Mouse (Mus musculus) hindbrain, embryonic 15.5 days (tissue): ENCODE data around the gene Arrdc5. TPM values are rescaled to one million over a fixed set of nuclear protein-coding genes. Genes with fewer than 3 reads are reported as not detected.

Source experiments
- ATAC-seq: fragments of 200-750 bp; cut with Nextera tagmentation; 2 replicates; pipeline ENCODE4 v1.8.0; 2017; ENCODE audit warnings: low read depth, moderate number of reproducible peaks, moderate TSS enrichment; ENCODE audit not compliant: low FRiP score
- H3K27ac ChIP-seq: fragments of 300-500 bp; sonication (generic); replicated peaks from 2 replicates; pipeline ENCODE4 v1.5.1; 2015; ENCODE audit warnings: mild to moderate bottlenecking, inconsistent platforms
- H3K27me3 ChIP-seq: fragments of 300-500 bp; sonication (generic); 2 replicates; pipeline ENCODE4 v1.6.1; 2015; ENCODE audit warnings: control low read depth, inconsistent platforms
- H3K36me3 ChIP-seq: fragments of 300-500 bp; sonication (generic); 2 replicates; pipeline ENCODE4 v1.6.1; 2015; ENCODE audit warnings: control low read depth, inconsistent platforms
- H3K4me1 ChIP-seq: fragments of 300-500 bp; sonication (generic); replicated peaks from 2 replicates; pipeline ENCODE4 v1.6.1; 2015; ENCODE audit warnings: control low read depth, inconsistent platforms
- H3K4me2 ChIP-seq: fragments of 300-500 bp; sonication (generic); 2 replicates; pipeline ENCODE4 v1.6.1; 2015; ENCODE audit warnings: moderate library complexity, mild to moderate bottlenecking, inconsistent platforms
- H3K4me3 ChIP-seq: fragments of 300-500 bp; sonication (generic); 2 replicates; pipeline ENCODE4 v1.5.1; 2015; ENCODE audit warnings: mild to moderate bottlenecking, inconsistent platforms
- H3K9ac ChIP-seq: fragments of 300-500 bp; sonication (generic); 2 replicates; pipeline ENCODE4 v1.6.1; 2015; ENCODE audit warnings: inconsistent platforms
- H3K9me3 ChIP-seq: fragments of 300-500 bp; sonication (generic); 2 replicates; pipeline ENCODE4 v1.6.1; 2016; ENCODE audit warnings: control low read depth, inconsistent platforms
- WGBS: fragments of 180-500 bp; shearing (Covaris S2); methylation state at CpG from one replicate; pipeline ENCODE4 v1.1.7; 2015; 5-methylcytosine and 5-hydroxymethylcytosine counted together
- polyA plus RNA-seq: library from polyadenylated mRNA; unstranded; fragments of >200 nt; fragmentation: Nextera tagmentation; extraction: Ambion mirVana; gene quantifications from 2 replicates; pipeline ENCODE4 v1.2.1, GENCODE M21; 2015

Arrdc5 gene
- polyA plus RNA-seq, 1 experiment from 2014 or later: not detected

DNA sequence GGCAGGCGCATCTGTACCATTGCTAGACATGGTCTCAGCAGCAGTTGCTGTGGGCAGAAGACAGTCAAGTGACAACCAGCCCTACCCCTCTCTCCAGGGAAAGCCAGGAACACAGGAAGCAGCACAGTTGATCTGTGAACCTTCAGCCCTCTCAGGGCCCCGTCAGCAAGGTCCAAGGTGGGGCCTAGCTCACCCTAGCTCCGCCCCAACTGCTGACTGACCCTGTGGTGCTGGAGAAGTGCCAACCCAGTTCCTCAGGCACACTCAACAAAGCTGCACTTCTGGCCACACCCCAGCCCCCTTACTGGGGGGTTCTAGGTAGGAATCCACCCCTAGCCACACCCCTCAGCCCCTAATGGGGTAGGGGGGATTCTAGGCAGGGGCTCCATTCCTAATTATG, 12.3 kb downstream of the Arrdc5 start:
- H3K4me3 ChIP-seq: no peak overlapping the region
- H3K4me2 ChIP-seq: peak overlapping the region; percentile 16; the same call in 1 of the 2 replicates
- H3K9me3 ChIP-seq: no peaks in the 10 kb centered on the region
- no peaks in the 10 kb centered on the region for H3K27me3 ChIP-seq
- H3K4me1 ChIP-seq: peaks cover 25% of the 10 kb centered on the region
- H3K27ac ChIP-seq: no peak overlapping the region
- no peak for ATAC-seq
- no peak overlapping the region for H3K9ac ChIP-seq
- 66% methylated on average over 3 of the region's 3 CpGs for WGBS
- no peaks in the 10 kb centered on the region for H3K36me3 ChIP-seq

DNA sequence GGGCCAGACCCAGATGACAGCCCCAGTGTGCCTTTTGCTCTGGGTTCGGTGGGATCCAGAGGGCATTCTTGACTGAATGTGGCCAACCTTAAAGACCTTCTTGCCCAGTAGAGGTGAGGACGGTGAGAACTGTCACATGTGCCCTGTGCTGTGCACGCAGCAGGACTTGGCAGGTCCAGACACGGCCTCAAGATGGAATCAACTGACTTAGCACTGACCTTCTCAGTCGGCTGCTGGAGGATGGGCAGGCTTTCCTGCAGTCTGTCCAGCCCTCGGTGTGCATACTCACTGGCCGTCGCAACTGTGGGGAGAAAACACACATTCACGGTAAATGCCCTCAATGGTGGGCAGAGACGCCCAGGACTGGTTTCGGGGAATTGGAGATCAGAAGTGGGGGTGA, 14.1 kb downstream of the Arrdc5 start:
- WGBS: 94% methylated on average over 11 of the region's 11 CpGs
- no peaks in the 10 kb centered on the region for H3K27me3 ChIP-seq
- ATAC-seq: no peak
- H3K36me3 ChIP-seq: no peaks in the 10 kb centered on the region
- no peak overlapping the region for H3K9ac ChIP-seq
- H3K4me1 ChIP-seq: peaks cover 20% of the 10 kb centered on the region
- H3K27ac ChIP-seq: no peak overlapping the region
- H3K4me3 ChIP-seq: no peak overlapping the region
- H3K9me3 ChIP-seq: no peaks in the 10 kb centered on the region
- no peak overlapping the region for H3K4me2 ChIP-seq

DNA sequence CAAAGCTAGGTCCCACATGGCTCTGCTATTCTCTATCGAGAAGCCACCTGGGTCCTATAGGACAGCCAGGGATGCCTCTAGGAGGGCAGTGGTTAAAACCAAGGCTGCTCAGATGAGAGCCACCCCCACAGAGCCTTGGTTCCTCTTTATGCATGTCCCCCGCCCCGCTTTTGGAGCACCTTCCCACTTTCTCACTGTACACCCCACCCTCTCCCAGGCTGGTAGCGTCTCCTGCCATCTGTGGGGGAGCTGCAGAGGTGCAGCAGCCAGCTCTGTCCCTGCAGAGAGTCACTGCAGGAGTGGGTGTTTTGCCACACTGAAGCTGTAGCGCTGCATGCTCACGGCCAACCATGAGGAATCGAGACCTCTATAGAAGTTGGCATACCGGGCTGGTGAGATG, 16.8 kb downstream of the Arrdc5 start:
- H3K36me3 ChIP-seq: no peaks in the 10 kb centered on the region
- no peak overlapping the region for H3K9ac ChIP-seq
- no peak for ATAC-seq
- no peaks in the 10 kb centered on the region for H3K9me3 ChIP-seq
- H3K4me3 ChIP-seq: no peak overlapping the region
- 91% methylated on average over 8 of the region's 8 CpGs for WGBS
- no peaks in the 10 kb centered on the region for H3K27me3 ChIP-seq
- no peak overlapping the region; the same call in 1 of the 2 replicates for H3K27ac ChIP-seq
- no peaks in the 10 kb centered on the region; the same call in 1 of the 2 replicates for H3K4me1 ChIP-seq
- H3K4me2 ChIP-seq: no peak overlapping the region

DNA sequence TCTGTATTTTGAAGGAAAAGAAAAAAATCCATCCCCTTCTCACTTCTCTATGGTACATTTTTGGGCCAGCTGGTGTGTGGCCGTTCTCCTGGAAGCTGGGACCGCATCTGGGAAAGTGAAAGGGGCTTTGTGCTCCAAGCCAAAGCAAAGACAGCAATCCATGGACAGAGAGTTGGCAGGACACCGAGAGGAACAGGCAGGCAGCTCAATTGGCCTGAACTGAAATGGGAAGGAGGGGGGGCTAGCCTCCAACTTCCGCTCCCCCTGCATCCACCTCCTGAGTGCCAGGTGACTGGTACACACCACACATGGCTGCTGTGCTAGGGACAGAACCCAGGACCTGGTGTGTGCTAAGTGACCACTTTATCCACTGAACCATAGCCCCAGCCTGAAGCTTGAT, 17.3 kb downstream of the Arrdc5 start:
- H3K27me3 ChIP-seq: no peaks in the 10 kb centered on the region
- no peak overlapping the region for H3K4me2 ChIP-seq
- no peak for ATAC-seq
- no peak overlapping the region for H3K9ac ChIP-seq
- no peaks in the 10 kb centered on the region for H3K36me3 ChIP-seq
- H3K4me1 ChIP-seq: no peaks in the 10 kb centered on the region
- WGBS: 83% methylated on average over 4 of the region's 4 CpGs
- H3K4me3 ChIP-seq: no peak overlapping the region
- H3K27ac ChIP-seq: peak overlapping the region; percentile 49; the same call in 1 of the 2 replicates
- no peaks in the 10 kb centered on the region for H3K9me3 ChIP-seq

DNA sequence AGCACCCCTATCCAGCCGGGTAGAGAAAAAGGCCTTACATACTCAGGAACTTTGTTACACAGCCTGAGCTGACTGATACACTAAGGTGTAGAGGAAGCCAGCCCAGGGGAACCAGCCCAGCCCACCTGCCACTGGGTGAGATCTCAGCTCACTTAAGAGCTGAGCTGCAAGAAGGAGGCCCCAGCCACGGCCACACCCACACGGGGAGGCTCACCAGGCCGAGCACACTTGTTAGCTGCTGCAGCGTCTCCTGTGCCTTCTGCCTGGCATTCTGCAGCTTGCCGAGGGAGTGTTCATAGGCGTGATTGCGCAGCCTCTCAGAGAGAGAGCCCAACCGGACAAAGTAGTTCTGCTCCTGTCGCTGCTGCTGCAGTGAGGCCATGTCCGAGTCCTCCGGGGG, 18.9 kb downstream of the Arrdc5 start:
- Histone ChIP-seq H3K27me3 (no peaks in the 10 kb centered on the region), H3K4me1 (peaks cover 14% of the 10 kb centered on the region), H3K27ac (no peak overlapping the region), H3K36me3 (no peaks in the 10 kb centered on the region), H3K9me3 (no peaks in the 10 kb centered on the region), H3K9ac (no peak overlapping the region), H3K4me2 (no peak overlapping the region), H3K4me3 (no peak overlapping the region)
- no peak for ATAC-seq
- WGBS: 93% methylated on average over 12 of the region's 12 CpGs

DNA sequence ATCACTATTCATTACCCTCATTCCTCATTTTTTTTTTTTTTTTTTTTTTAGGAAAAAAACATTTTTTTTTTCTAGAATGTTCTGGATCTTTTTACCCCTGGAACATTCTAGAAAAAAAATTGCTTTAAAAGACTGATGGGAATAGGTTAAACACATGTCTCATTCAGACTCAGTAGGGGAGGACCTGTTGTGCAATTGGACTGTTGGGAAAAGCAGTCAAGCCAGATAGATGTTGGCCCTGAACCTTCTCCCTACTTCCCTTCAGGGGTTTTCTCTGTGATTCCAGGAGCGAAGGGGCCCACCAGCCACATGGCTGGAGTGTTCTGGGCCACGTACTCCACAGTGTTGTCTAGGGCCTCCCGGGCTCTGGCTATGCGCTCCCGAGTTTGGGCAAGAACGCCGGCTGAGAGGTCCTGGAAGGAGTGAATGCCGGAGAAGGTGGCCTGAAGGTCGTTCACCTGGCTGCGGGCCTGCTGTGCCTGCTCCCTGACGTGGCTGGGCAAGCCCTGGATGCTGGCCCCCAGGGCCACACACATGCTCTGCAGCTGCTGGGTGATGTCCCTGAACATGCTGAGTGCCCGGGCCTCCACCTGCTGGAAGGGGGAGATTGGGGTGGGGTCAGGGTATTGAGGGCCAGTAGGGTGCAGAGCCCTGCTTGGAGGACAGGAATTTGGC, 20.5 kb downstream of the Arrdc5 start:
- no peak for ATAC-seq
- no peaks in the 10 kb centered on the region for H3K36me3 ChIP-seq
- no peak overlapping the region for H3K4me3 ChIP-seq
- peaks cover 17% of the 10 kb centered on the region for H3K4me1 ChIP-seq
- H3K9ac ChIP-seq: no peak overlapping the region
- no peaks in the 10 kb centered on the region for H3K27me3 ChIP-seq
- no peak overlapping the region for H3K4me2 ChIP-seq
- 92% methylated on average over 12 of the region's 12 CpGs for WGBS
- no peak overlapping the region for H3K27ac ChIP-seq
- no peaks in the 10 kb centered on the region for H3K9me3 ChIP-seq

DNA sequence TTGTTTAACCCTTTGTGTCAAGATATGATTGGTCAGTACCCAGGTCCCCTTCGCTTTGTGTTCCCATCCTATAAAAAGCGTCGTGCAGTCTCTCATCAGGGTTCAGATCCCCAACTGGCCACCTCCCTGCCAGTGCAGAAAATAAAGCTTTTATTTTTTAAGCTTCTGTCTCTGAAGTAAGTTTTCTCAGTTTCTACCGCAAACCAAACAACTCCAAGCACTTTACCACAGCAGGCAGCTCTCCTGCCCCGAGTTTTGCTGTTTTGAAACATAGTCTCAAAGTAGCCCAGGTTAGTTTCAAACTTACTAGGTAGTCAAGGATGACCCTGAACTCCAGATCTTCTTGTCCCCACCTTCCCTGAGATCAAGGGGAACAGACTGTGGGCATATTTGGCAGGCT, 21.7 kb downstream of the Arrdc5 start:
- H3K4me1 ChIP-seq: peaks cover 17% of the 10 kb centered on the region
- no peak overlapping the region for H3K4me3 ChIP-seq
- 93% methylated on average over 5 of the region's 5 CpGs for WGBS
- H3K27me3 ChIP-seq: no peaks in the 10 kb centered on the region
- no peak for ATAC-seq
- H3K27ac ChIP-seq: no peak overlapping the region
- H3K4me2 ChIP-seq: no peak overlapping the region
- no peaks in the 10 kb centered on the region for H3K36me3 ChIP-seq
- no peak overlapping the region for H3K9ac ChIP-seq
- no peaks in the 10 kb centered on the region for H3K9me3 ChIP-seq

DNA sequence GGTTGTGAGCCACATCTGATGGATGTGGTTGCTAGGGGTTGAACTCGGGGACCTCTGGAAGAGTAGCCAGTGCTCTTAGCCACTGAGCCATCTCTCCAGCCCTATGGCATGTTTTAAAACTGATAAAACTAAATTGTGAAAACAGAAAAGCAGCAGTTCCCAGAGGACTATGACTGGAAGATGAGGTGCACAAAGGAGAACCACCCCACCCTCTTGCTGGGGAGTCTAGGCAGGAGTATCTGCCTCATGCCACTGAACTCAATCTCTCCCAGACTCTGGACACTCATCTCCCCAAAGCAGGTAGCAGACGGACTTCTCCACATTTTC, 22.6 kb downstream of the Arrdc5 start:
- 0 out of 2 replicates have a peak overlapping the region, but pooled peaks have one; percentile 17 for H3K9ac ChIP-seq
- WGBS: 52% methylated on average over 2 of the region's 2 CpGs
- H3K27ac ChIP-seq: peak overlapping the region; percentile 66; the same call in 1 of the 2 replicates
- no peak overlapping the region for H3K4me3 ChIP-seq
- no peak for ATAC-seq
- H3K4me2 ChIP-seq: peak overlapping the region; percentile 78
- peaks cover 17% of the 10 kb centered on the region for H3K4me1 ChIP-seq
- H3K36me3 ChIP-seq: no peaks in the 10 kb centered on the region
- H3K27me3 ChIP-seq: no peaks in the 10 kb centered on the region
- H3K9me3 ChIP-seq: no peaks in the 10 kb centered on the region

DNA sequence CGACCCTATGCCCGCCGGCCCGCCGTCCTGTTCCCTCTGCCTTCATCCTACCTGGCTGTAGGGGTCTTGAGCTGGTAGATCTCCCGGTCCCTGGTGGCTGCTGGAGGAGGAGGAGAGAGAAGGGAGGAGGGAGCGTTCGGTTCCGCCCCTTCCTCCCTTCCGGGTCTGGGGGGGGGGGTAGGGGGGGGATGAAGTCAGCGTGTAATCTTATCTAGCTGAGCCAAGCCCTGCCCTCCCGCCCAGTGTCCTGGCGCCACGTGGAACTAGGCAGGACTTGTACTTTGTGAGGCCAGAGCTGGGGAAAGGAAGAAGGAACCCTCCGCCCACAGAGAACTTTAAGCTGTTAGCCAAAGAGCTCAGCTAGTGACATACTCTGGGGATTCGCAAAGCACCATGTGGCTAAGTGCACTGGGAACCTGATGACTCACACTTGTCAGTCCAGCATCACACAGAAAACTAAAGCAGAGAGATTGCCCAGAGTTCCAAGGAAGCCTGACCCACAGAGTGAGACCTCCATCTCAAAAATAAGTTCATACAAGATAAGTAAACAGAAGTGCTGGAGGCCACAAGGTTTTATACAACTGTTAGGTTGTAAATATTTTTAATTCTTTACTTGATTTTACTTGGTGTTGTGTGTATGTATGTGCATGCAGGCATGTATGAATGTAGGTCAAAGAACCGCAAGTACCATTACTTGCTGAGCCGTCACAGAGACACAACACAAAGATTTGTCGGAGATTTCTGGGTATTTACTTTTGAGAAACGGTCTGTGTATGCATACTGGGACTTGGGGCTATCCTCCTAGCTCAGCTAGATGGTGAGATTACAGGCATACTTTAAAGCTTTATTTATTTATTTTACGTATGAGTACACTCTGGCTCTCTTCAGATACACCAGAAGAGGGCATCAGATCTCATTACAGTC, 23.2 kb downstream of the Arrdc5 start, which contains the start of gene Ticam1:
TSS of gene Ticam1 (minus strand) at position 144 of the 924 bp plus-strand sequence.
- Histone ChIP-seq H3K27me3 (no peaks in the 10 kb centered on the region), H3K4me2 (peak within 1 kb of the TSS; percentile 78), H3K4me1 (peaks cover 17% of the 10 kb centered on the region), H3K4me3 (peak within 1 kb of the TSS; percentile 47), H3K36me3 (no peaks in the 10 kb centered on the region), H3K27ac (peak within 1 kb of the TSS; percentile 66), H3K9me3 (no peaks in the 10 kb centered on the region), H3K9ac (peak within 1 kb of the TSS; percentile 52)
- ATAC-seq: peak; percentile 87
- 9% methylated on average over 17 of the region's 21 CpGs for WGBS

DNA sequence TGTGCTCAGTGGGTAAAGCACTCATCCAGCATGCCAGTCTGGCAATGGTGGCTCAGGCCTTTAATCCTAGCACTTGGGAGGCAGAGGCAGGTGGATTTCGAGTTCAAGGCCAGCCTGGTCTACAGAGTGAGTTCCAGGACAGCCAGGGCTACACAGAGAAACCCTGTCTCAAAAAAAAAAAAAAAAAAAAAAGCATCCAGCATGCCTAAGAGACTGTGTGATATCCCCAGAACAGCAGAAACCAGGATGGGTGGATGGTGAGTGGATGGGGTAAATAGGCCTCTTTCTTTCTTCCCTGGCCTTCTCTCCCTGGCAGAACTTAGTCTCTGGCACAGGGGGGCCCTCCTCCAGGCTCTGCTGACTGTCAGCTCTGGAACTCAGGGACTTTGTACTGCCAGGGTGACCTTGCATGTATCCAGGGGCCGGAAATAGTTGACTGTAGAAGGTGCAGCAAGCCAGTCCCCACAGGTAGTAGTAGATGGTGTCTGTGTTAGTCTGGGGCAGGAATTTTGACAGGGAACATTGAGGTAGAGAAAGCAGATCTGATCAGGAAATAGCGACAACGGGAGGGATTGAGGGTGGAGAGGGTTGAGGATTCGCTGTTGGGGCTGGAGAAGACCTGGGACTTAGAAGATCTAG, 24.1 kb downstream of the Arrdc5 start:
- 35% methylated on average over 5 of the region's 5 CpGs for WGBS
- peak overlapping the region; percentile 52 for H3K9ac ChIP-seq
- H3K4me2 ChIP-seq: peak overlapping the region; percentile 78
- H3K36me3 ChIP-seq: no peaks in the 10 kb centered on the region
- H3K4me1 ChIP-seq: peaks cover 17% of the 10 kb centered on the region
- H3K4me3 ChIP-seq: peak overlapping the region; percentile 47
- H3K27me3 ChIP-seq: no peaks in the 10 kb centered on the region
- H3K27ac ChIP-seq: peak overlapping the region; percentile 65; the same call in 1 of the 2 replicates
- no peaks in the 10 kb centered on the region for H3K9me3 ChIP-seq
- peak; percentile 27; the same call in 1 of the 2 replicates for ATAC-seq

DNA sequence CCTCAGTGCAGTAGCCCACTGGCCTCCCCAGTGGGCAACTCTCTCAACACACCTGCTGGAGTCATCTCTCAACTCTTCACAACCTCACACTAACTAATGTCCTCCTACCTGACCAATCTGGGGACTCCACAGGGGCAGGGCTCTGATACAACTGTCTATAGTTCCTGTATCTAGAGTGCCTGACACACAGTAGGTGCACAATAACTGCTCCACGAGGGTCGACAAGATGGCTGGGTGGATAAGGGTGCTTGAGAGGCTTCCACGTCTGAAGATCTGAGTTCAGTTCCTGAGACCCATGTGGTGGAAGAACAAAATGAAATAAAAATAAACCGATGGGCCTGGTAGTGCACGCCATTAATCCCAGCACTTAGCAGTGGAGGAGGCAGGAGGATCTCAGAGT, 26.1 kb downstream of the Arrdc5 start:
- Histone ChIP-seq H3K9me3 (no peaks in the 10 kb centered on the region), H3K9ac (no peak overlapping the region), H3K27ac (no peak overlapping the region), H3K4me3 (no peak overlapping the region), H3K4me1 (peaks cover 23% of the 10 kb centered on the region), H3K4me2 (no peak overlapping the region), H3K27me3 (no peaks in the 10 kb centered on the region), H3K36me3 (no peaks in the 10 kb centered on the region)
- 87% methylated on average over 5 of the region's 5 CpGs for WGBS
- ATAC-seq: no peak

DNA sequence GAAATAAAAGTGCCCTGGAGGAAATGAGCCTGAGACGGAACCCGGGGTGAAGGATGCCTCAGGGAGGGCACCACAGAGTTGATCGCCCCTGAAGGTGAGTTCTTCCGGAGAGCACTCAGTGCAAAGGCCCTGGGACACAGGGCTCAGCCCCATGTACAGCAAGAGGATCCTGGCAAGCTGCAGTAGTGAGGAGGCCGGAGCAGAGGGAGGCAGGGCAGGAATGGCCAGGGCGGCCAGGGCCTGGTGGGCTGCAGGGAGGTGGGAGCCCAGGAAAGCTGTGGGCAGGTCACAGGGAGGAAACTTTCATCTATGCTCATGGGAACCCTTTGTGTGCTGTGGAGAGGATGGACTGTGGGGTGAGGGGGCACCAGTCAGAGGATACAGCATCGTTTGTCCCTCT, 26.6 kb downstream of the Arrdc5 start:
- H3K27me3 ChIP-seq: no peaks in the 10 kb centered on the region
- H3K4me3 ChIP-seq: no peak overlapping the region
- H3K36me3 ChIP-seq: no peaks in the 10 kb centered on the region
- 88% methylated on average over 7 of the region's 7 CpGs for WGBS
- no peak overlapping the region for H3K4me2 ChIP-seq
- H3K9me3 ChIP-seq: no peaks in the 10 kb centered on the region
- H3K9ac ChIP-seq: no peak overlapping the region
- no peak for ATAC-seq
- no peak overlapping the region for H3K27ac ChIP-seq
- peaks cover 25% of the 10 kb centered on the region for H3K4me1 ChIP-seq
